Comparison of ENCODE assay signal across 16 mouse cellular contexts in the genomic region with DNA sequence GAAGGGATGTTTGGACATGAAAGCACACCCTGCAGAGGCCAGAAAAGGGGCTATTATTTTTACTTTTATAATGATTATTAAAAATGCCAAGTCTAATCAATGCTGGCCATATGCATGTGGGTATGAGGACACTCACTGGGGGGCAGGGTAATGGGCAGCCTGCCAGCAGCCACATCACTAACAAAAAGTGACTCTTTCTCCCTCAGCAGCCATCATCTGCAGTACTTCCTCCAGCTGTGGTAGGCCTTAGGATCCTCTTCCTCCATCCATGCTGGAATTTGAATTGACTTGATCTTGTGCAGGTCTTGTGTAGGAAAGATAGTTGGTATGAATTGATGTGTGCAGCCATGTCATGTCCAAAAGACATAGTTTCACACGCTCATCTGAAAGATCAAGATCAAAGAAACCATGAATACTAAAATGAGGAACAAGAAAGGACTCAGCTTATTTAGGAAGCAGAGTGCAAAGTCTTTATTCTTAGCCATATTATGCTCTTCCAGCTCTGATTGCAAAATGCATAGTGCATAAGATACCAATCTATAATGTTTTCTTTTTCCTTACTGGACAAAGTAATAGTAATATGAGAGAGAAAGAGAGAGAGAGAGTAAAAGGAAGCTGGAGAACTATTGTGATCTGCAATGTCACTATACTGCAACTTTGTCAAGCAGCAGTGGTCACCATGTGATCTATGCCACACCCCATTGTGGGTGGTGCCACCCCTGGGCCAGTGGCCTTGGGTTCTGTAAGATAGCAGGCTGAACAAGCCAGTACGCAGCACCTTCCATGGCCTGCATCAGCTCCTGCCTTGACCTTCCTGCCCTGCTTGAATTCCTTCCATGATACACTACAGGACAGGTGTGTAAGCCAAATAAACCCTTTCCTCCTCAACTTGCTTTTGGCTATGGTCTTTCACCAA. TPM values are rescaled to one million over a fixed set of nuclear protein-coding genes. Genes with fewer than 3 reads are reported as not detected.
DNase-seq lines count a peak whose midpoint lies in the region; ATAC-seq lines count a peak whose summit lies in the region.
"Had no signal": no experiment of that assay in that cellular context is flagged by ENCODE, and none has a peak within 500 bp of the region (broad histone marks: within the 10 kb centered on the region; RNA-seq: fewer than 3 reads in every experiment).

No protein-coding gene starts in this region.

- peak; percentile 60 for DNase-seq in midbrain, embryonic 11.5 days (ENCODE audit: low spot score, missing footprints)
- DNase-seq in splenic B cell, adult 2 months (ENCODE audit: low read depth, low spot score), result peak; percentile 31
- DNase-seq in kidney, adult 8-10 months, result no peak
- no peak for DNase-seq in embryo, embryonic 11 days
- DNase-seq in gastrocnemius, postnatal 25 days, result no peak
- DNase-seq: cerebellum, adult 2 months; kidney, adult 11 months; lung, postnatal 10 days; thymus, postnatal 4 days had no signal

- no peak overlapping the region for H3K9ac ChIP-seq in midbrain, embryonic 11.5 days (ENCODE audit: low read length)
- H3K9ac ChIP-seq in midbrain, embryonic 16.5 days (ENCODE audit: low read depth, low read length), result no peak overlapping the region
- H3K9ac ChIP-seq: midbrain, embryonic 15.5 days; neural tube, embryonic 13.5 days had no signal

- H3K36me3 ChIP-seq in midbrain, embryonic 11.5 days (ENCODE audit: control insufficient read depth, insufficient read depth, low read length), result no peaks in the 10 kb centered on the region
- no peaks in the 10 kb centered on the region for H3K36me3 ChIP-seq in midbrain, embryonic 16.5 days (ENCODE audit: control insufficient read depth, insufficient read depth, low read length)
- H3K36me3 ChIP-seq in splenic B cell, adult 2 months (ENCODE audit: control insufficient read depth, insufficient read depth, low read length, poor library complexity, severe bottlenecking), result no peaks in the 10 kb centered on the region
- H3K36me3 ChIP-seq: forebrain, embryonic 10.5 days; midbrain, embryonic 15.5 days; neural tube, embryonic 13.5 days had no signal

- no peak for ATAC-seq in midbrain, embryonic 11.5 days (ENCODE audit: low FRiP score)
- ATAC-seq in midbrain, embryonic 16.5 days, result no peak
- ATAC-seq in erythroblast, adult 5-6 weeks (replicated peaks; ENCODE audit: low FRiP score, poor library complexity, severe bottlenecking), result peak; percentile 98
- ATAC-seq in megakaryocyte, adult 5-6 weeks (ENCODE audit: poor library complexity, severe bottlenecking), result peak; percentile 93
- ATAC-seq: midbrain, embryonic 15.5 days had no signal

- H3K9me3 ChIP-seq in midbrain, embryonic 11.5 days (ENCODE audit: control insufficient read depth, low read length), result no peaks in the 10 kb centered on the region
- H3K9me3 ChIP-seq in midbrain, embryonic 16.5 days (replicated peaks; ENCODE audit: control insufficient read depth, low read length, poor library complexity, severe bottlenecking), result no peaks in the 10 kb centered on the region
- H3K9me3 ChIP-seq: forebrain, embryonic 10.5 days; midbrain, embryonic 15.5 days; neural tube, embryonic 13.5 days had no signal

- H3K27me3 ChIP-seq in midbrain, embryonic 11.5 days (ENCODE audit: control insufficient read depth, insufficient read depth, low read length), result no peaks in the 10 kb centered on the region
- no peaks in the 10 kb centered on the region for H3K27me3 ChIP-seq in midbrain, embryonic 16.5 days (ENCODE audit: control insufficient read depth, insufficient read depth, low read depth, low read length)
- H3K27me3 ChIP-seq in splenic B cell, adult 2 months (ENCODE audit: control insufficient read depth, insufficient read depth, low read length, poor library complexity, severe bottlenecking), result no peaks in the 10 kb centered on the region
- H3K27me3 ChIP-seq: midbrain, embryonic 15.5 days; neural tube, embryonic 13.5 days had no signal

- no peaks in the 10 kb centered on the region for H3K4me1 ChIP-seq in midbrain, embryonic 11.5 days (ENCODE audit: control insufficient read depth, insufficient read depth, low read length)
- H3K4me1 ChIP-seq in midbrain, embryonic 16.5 days (ENCODE audit: control insufficient read depth, insufficient read depth, low read length), result no peaks in the 10 kb centered on the region
- H3K4me1 ChIP-seq: forebrain, embryonic 10.5 days; hindbrain, embryonic 10.5 days; midbrain, embryonic 15.5 days; neural tube, embryonic 13.5 days had no signal

- H3K4me3 ChIP-seq in midbrain, embryonic 11.5 days (ENCODE audit: low read depth, low read length), result no peak overlapping the region
- H3K4me3 ChIP-seq in midbrain, embryonic 16.5 days (ENCODE audit: low read depth, low read length), result no peak overlapping the region
- H3K4me3 ChIP-seq: forebrain, embryonic 10.5 days; hindbrain, embryonic 10.5 days; midbrain, embryonic 15.5 days; neural tube, embryonic 13.5 days had no signal

- H3K27ac ChIP-seq in midbrain, embryonic 11.5 days (ENCODE audit: low read depth, low read length), result no peak overlapping the region
- no peak overlapping the region for H3K27ac ChIP-seq in midbrain, embryonic 16.5 days (ENCODE audit: low read length)
- H3K27ac ChIP-seq: forebrain, embryonic 10.5 days; hindbrain, embryonic 10.5 days; midbrain, embryonic 15.5 days; neural tube, embryonic 13.5 days had no signal

- no peak overlapping the region for H3K4me2 ChIP-seq in midbrain, embryonic 11.5 days
- H3K4me2 ChIP-seq in midbrain, embryonic 16.5 days (ENCODE audit: low read length), result no peak overlapping the region
- H3K4me2 ChIP-seq: midbrain, embryonic 15.5 days; neural tube, embryonic 13.5 days had no signal

- WGBS in midbrain, embryonic 11.5 days, result 84% methylated on average over 2 of the region's 2 CpGs
- 83% methylated on average over 2 of the region's 2 CpGs for WGBS in midbrain, embryonic 16.5 days

RNA-seq across cellular contexts. Expression of a gene that starts 10.3 kb away (rescaled TPM):
- 25.7 and 28.4 TPM in 2 replicates for polyA plus RNA-seq in midbrain, embryonic 11.5 days (2014; fragmentation: Nextera tagmentation; extraction: Ambion mirVana)
- 15.2 and 17.6 TPM in 2 replicates for polyA plus RNA-seq in midbrain, embryonic 16.5 days (2015; fragmentation: Nextera tagmentation; extraction: Ambion mirVana)
- 11.7 and 15.8 TPM in 2 replicates for total RNA-seq in erythroblast, adult 5-6 weeks (2015; ENCODE audit: low replicate concordance)
- total RNA-seq in erythroblast, adult 5-6 weeks (2017; ENCODE audit: low replicate concordance), result 8.6 and 9.1 TPM in 2 replicates
- 31.4 and 34.4 TPM in 2 replicates for total RNA-seq in megakaryocyte, adult 5-6 weeks (2015)
- total RNA-seq in megakaryocyte, adult 5-6 weeks (2017), result 23.1 and 25.4 TPM in 2 replicates
- total RNA-seq in gastrocnemius, postnatal 25 days (2021), result 1 to 10 TPM; 2.4 to 3.0 TPM

RNA-seq across cellular contexts. Expression of a gene that starts 32.1 kb away (rescaled TPM):
- 39.7 and 44.2 TPM in 2 replicates for polyA plus RNA-seq in midbrain, embryonic 11.5 days (2014; fragmentation: Nextera tagmentation; extraction: Ambion mirVana)
- polyA plus RNA-seq in midbrain, embryonic 16.5 days (2015; fragmentation: Nextera tagmentation; extraction: Ambion mirVana), result 32.7 and 33.6 TPM in 2 replicates
- 9.2 and 10.4 TPM in 2 replicates for total RNA-seq in erythroblast, adult 5-6 weeks (2015; ENCODE audit: low replicate concordance)
- 5.5 and 6.8 TPM in 2 replicates for total RNA-seq in erythroblast, adult 5-6 weeks (2017; ENCODE audit: low replicate concordance)
- total RNA-seq in megakaryocyte, adult 5-6 weeks (2015), result 17.7 and 22.3 TPM in 2 replicates
- total RNA-seq in megakaryocyte, adult 5-6 weeks (2017), result 14.8 and 16.0 TPM in 2 replicates
- 10 to 100 TPM; 14.5 to 18.5 TPM for total RNA-seq in gastrocnemius, postnatal 25 days (2021)

RNA-seq across cellular contexts. Expression of a gene that starts 32.1 kb away (rescaled TPM):
- polyA plus RNA-seq in midbrain, embryonic 11.5 days (2014; fragmentation: Nextera tagmentation; extraction: Ambion mirVana), result 7.2 and 9.2 TPM in 2 replicates
- polyA plus RNA-seq in midbrain, embryonic 16.5 days (2015; fragmentation: Nextera tagmentation; extraction: Ambion mirVana), result 18.4 and 21.2 TPM in 2 replicates
- 2.1 TPM in 1 of 2 replicates, not detected in the other for total RNA-seq in erythroblast, adult 5-6 weeks (2015; ENCODE audit: low replicate concordance)
- 2.0 and 3.3 TPM in 2 replicates for total RNA-seq in erythroblast, adult 5-6 weeks (2017; ENCODE audit: low replicate concordance)
- total RNA-seq in megakaryocyte, adult 5-6 weeks (2015), result 2.9 and 4.6 TPM in 2 replicates
- total RNA-seq in megakaryocyte, adult 5-6 weeks (2017), result 2.1 and 5.1 TPM in 2 replicates
- 1 to 10 TPM; 2.5 to 2.6 TPM for total RNA-seq in gastrocnemius, postnatal 25 days (2021)

RNA-seq across cellular contexts. Expression of a gene that starts 58.7 kb away (rescaled TPM):
- polyA plus RNA-seq in midbrain, embryonic 11.5 days (2014; fragmentation: Nextera tagmentation; extraction: Ambion mirVana), result 7.4 and 9.1 TPM in 2 replicates
- 9.6 and 9.9 TPM in 2 replicates for polyA plus RNA-seq in midbrain, embryonic 16.5 days (2015; fragmentation: Nextera tagmentation; extraction: Ambion mirVana)
- 1.3 and 2.9 TPM in 2 replicates for total RNA-seq in erythroblast, adult 5-6 weeks (2015; ENCODE audit: low replicate concordance)
- 1.3 and 2.5 TPM in 2 replicates for total RNA-seq in erythroblast, adult 5-6 weeks (2017; ENCODE audit: low replicate concordance)
- total RNA-seq in megakaryocyte, adult 5-6 weeks (2015), result 9.7 and 12.4 TPM in 2 replicates
- 11.7 and 17.1 TPM in 2 replicates for total RNA-seq in megakaryocyte, adult 5-6 weeks (2017)
- total RNA-seq in gastrocnemius, postnatal 25 days (2021), result 1 to 10 TPM; 2.3 to 2.6 TPM

Comparison
In these comparisons a context has a peak if more than half of its experiments do, and no peak if none do; other contexts are left out.
1. ATAC-seq: peak in erythroblast, adult 5-6 weeks (single experiment) and megakaryocyte, adult 5-6 weeks (single experiment); none in midbrain, embryonic 11.5 days (single experiment) and midbrain, embryonic 16.5 days (single experiment).
2. DNase-seq: peak in midbrain, embryonic 11.5 days (single experiment) and splenic B cell, adult 2 months (single experiment); none in kidney, adult 8-10 months (0 of 2), embryo, embryonic 11 days (single experiment) and gastrocnemius, postnatal 25 days (single experiment).